Mouse (Mus musculus) gastrocnemius, postnatal 4 days (tissue): ENCODE data around the gene Polr2h. TPM values are rescaled to one million over a fixed set of nuclear protein-coding genes. Genes with fewer than 3 reads are reported as not detected.

ENCODE experiments used
- DNase-seq, 2 experiments: peaks; one replicate each; pipeline ENCODE4 v3.0.0; 2021 to 2022; ENCODE audit warnings: low spot score in 2 of 2, mixed read lengths in 2 of 2
- total RNA-seq, 2 experiments: library from RNA; stranded (reverse); gene quantifications; 2 replicates each; pipeline ENCODE4 v1.2.3; 2021

Gene Polr2h
- total RNA-seq, 2 experiments from 2014 or later: 20.1 to 20.6 TPM

DNA sequence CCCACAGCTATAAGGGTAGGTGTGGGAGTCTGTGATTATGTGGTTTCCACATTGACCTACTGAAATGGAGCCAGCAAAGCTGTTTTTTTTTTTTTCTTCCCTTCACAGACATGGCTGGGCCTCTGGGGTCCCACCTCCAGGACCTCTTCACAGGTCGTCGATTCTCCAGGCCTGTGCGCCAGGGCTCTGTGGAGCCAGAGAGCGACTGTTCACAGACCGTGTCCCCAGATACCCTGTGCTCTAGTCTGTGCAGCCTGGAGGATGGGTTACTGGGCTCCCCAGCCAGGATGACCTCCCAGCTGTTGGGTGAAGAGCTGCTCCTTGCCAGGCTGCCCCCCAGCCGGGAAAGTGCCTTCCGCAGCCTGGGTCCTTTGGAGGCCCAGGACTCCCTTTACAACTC lies 16.1 kb upstream of the Polr2h start:
- DNase-seq: no peak

GRCm38 (mm10) chr16:20701729-20702521 lies 15.5 kb upstream of the Polr2h start:
- no peak for DNase-seq

DNA sequence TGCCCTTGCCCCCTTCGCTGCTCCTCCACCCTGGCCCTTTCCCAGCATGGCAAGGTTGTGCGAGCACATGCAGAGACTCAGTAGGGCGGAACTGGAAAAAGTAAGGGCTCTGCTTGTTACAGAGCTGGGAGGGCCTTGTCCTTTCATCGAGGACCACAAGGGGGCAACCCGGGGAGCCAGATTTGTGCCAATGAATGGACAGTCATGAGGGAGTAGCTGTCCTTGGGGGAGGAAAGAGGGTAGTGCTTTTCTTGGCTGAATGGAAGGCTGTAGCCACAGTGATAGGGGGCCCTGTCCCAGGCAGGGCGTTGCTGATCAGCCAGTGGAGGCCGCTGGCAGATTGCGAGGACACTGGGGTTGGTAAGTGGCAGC lies 15.0 kb upstream of the Polr2h start:
- peak in 1 of 2 experiments; percentile 71 for DNase-seq

DNA sequence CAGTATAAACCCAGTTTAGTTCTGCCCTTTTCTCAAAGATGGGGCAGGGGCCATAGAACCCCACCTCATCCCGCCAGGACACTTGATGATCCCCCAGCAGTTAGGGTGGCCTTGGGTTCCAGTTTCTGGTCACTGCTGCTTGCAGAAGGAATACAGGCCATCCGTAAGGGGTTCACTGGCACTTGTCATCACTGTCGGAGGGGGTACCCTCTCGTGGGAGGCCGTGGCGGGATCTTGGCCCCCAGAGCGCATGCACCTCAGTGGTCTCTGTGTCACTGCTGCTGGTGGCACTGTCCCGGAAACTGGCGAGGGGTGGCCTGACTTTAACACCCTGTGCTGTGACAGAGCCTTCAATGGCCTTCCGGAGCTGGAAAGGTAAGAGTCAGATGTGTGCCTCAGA lies 14.4 kb upstream of the Polr2h start:
- DNase-seq: no peak

DNA sequence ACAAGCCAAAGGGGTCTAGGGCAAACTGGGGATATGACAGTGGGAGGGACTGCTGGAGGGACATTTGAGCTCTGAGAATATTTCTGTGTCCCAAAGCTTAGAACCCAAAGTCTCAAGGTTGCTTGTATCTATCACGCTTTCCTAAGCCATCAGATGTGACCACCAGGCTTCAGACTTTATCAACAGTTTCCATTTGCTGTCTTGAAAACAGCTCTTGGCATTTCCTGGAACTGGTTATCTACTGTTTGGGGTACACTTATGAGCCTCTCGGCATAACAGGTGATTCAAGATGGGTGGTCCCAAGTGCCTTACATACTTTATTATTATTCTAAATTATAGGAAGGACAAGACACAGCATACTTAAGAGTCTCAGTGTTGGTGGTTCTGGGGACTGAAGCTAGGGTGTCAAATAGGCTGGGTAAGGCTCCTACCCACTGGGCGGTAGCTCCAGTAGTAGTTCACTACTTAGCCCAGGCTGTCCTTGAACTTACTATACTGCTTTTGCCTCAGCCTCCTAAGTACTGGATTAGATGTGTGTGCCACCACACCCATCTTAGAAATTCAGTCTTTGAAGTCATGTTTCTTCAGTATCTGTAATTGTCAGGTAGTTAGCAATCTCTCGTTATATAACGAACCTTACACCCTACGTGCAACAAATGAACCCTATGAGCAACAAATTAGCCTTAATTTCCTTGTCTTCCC lies 13.6 kb upstream of the Polr2h start:
- DNase-seq: no peak

- no peak for DNase-seq
Observed at GRCm38 (mm10) chr16:20705786-20706185, 11.7 kb upstream of the Polr2h start.

GRCm38 (mm10) chr16:20706407-20707055 lies 10.9 kb upstream of the Polr2h start:
- no peak for DNase-seq

DNA sequence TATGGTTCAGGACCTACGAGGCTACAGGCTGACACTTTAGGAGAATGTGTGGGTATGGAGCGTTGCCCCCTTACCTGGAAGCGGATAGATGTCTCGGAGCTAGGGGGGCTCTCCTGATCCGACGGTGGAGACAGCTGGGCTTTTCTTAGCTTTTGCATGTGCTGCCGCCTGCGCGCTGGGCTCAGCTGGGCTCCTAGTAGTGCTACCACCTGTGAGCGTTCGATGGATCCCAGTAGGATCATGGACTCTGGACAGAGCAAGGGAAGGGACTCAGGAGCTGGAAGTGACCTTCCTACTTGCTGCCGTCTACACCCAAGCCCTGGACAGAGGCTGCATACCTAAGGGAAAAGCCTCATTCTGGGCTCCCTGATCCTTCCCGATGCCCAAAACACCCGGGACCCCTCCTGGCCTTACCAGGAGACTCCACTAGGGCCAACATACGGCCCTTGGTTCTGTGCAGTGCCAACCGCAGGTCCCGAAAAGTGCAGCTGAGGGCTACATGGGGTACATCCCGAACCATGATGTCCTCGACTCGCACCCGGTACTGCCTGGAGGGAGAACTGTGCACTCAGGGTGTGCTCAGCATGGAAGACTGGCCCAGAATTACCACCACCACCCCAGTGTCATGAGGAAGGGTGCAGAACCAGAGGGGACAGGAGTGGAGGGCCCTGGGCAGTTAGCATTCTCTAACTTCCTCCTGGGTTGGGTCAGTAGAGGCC lies 9.1 kb upstream of the Polr2h start:
- no peak for DNase-seq

GRCm38 (mm10) chr16:20708939-20709734 lies 8.3 kb upstream of the Polr2h start:
- DNase-seq: no peak

- no peak for DNase-seq
Observed at GRCm38 (mm10) chr16:20710370-20710769, 7.1 kb upstream of the Polr2h start.

- no peak for DNase-seq
Observed at GRCm38 (mm10) chr16:20710810-20711209, 6.7 kb upstream of the Polr2h start.

GRCm38 (mm10) chr16:20712190-20712589 lies 5.3 kb upstream of the Polr2h start:
- DNase-seq: no peak

DNA sequence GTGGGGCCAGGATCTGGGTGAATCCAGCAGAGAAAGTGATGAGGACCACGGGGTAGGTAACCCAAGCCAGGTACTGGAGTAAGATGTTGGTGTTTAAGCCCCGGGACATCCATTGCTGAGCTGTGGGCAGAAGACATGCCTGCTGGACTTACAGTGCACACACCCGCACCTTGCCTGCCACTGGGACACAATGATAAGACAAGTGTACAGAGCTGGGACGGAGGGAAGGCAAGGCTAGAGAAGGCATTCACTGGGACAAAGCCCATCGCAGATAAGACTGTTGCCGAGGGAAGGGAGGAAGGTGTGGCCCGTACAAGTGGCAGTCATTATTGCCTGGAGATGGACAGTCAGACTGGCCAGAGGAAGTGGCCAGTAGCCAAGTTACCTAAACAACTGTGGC lies 4.6 kb upstream of the Polr2h start:
- no peak for DNase-seq

DNA sequence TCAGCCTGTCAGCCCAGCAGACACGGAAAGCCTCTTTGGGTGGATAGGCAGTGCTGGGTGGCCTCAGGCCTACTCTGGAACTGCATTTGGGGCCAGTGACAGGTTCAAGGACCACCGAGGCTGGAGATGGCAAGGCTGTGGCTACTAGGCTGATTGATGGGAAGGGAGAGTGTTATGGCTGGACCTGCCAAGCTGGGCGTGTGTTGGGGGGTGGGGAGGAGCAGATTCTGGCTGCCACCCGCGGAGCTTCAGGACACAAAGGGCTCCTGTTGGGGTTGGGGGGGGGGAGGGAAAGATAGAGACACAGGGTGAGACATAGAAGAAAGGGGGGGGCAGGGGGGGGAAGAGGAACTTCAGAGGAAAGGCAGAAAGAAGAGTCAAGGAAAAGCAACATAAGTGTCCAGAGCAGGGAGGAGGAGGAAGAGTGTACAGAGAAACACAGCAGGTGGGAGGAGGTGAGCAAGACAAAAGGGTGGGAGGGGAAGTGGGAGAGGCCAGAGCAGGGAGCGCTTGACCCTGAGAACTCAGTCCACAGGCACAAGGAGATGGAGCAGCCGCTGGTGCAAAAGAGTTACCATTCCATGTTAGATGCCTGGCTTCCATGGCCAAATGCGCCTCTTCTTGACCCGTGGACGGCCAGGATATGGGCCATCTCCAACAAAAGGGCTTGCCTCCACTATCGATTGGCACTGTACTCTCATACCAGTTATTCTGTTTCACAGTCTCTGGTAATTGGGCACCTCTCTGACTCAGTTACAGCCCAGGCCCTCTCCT lies 3.0 kb upstream of the Polr2h start:
- DNase-seq: no peak

DNA sequence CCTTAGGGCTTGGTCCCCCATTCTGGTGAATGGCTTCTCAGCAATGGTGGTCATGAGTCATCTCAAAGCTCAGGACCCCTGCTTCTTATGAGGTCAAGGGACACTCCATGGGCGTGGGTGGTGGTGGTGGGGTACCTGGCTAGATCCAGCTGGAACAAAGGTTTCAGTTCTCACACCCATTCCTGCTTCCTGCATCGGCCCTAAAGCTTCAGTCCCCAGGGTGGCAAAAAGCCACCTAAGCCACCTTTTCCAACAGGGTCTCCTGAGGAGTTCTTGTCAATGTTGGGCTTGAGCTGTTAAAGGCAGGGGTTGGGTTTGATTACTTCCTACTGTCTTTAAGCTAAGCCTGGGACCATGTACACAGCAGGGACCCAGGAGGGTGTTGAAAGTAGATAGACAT lies 2.3 kb upstream of the Polr2h start:
- no peak for DNase-seq

- no peak for DNase-seq
Observed at GRCm38 (mm10) chr16:20715566-20715965, 1.9 kb upstream of the Polr2h start.

DNA sequence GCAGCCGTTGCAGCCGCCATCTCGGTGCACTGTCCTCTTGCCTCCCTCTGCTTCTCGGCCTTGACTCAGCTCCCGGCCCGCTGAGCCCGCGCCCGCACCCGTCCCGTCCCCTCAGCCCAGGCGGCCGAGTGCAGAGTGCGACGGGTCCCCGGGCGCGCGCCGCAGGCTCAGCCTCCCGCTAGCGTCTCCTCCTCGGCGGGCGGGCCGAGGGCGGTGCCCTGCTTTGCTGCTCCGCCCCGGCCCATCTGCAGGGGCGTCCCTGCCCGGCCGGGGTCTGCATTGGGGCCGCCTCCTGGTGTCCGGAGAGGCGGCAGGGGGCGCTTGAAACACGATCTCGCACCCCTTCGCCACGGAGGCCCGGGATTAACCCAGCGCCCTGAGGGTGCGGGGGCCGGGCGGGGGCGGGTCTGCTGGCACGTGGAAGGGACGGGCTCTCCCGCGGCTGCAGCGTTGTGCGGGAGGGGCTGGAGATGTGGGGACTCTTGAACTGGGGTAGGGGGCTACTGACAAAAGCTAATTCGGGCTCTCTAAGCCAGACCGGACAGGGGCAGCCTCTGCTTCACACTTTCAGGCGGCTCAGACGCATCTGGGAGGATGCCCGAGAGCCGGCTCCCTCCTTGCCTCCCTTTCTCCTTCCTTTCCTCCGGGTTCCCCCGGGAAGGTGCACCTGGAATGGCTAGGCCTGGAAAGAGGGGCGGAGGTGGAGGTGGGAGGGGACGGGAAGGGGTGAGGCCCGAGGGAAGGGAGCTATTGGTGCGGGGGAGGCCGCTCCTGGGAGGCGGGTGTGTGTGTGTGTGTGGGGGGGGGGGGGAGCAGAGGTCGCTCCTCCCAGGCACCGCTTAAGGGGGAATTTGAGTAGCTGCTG lies 1.3 kb upstream of the Polr2h start:
- DNase-seq: peak; percentile 77 to 83

GRCm38 (mm10) chr16:20716841-20717180 lies 654 bp upstream of the Polr2h start:
- no peak for DNase-seq
